Mouse (Mus musculus): ENCODE results near the gene Nrxn1. TPM values are rescaled to one million over a fixed set of nuclear protein-coding genes. Genes with fewer than 3 reads are reported as not detected.

The Nrxn1 gene
- total RNA-seq, 2 experiments from 2014 or later = 0.09 TPM; not detected in 1

- ATAC-seq (replicated peaks; ENCODE audit: low FRiP score, poor library complexity, severe bottlenecking) = no peak
These were observed 884.3 kb downstream of the Nrxn1 start for GRCm38 (mm10) chr17:90208547-90208946.

DNA sequence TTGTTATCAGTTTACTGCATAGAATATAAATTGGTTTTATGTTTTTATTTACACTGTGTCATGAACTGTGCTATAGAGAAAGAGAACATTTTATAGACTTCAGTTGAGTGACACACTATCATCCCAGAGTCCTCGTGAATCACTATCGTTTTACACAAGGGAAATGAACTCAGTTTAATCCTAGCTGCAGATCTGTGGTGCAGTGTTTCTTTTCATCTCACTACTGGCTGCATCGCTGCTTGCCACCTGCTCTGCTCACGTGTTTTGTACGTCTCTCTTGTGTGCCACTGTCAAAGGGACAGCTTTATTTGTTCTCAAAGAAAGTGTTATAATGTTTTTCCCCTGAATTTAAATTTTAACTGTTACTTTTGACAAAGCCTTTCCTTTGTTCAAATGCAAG lies 885.3 kb downstream of the Nrxn1 start:
- no peak for ATAC-seq (replicated peaks; ENCODE audit: low FRiP score, poor library complexity, severe bottlenecking)

- ATAC-seq (replicated peaks; ENCODE audit: low FRiP score, poor library complexity, severe bottlenecking) = no peak
These were observed 888.9 kb downstream of the Nrxn1 start for GRCm38 (mm10) chr17:90203993-90204392.

DNA sequence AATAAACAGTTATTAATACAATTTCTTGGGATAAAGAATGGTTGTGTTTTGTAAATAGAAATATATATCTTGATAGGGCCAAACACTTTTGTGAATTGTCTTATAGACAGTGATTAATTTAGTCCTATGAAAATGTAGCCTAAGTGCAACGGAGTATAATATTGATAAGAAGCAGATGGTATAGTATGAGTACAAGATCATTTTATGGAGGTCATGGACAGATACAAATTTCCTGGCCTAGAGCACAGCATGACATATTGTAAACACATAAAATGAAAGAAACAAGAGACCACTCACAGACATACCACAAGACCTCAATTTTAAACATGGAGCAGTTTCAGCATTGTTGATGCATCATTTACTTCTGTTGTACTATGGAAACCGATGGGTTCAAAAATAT lies 890.1 kb downstream of the Nrxn1 start:
- no peak for ATAC-seq (replicated peaks; ENCODE audit: low FRiP score, poor library complexity, severe bottlenecking)

DNA sequence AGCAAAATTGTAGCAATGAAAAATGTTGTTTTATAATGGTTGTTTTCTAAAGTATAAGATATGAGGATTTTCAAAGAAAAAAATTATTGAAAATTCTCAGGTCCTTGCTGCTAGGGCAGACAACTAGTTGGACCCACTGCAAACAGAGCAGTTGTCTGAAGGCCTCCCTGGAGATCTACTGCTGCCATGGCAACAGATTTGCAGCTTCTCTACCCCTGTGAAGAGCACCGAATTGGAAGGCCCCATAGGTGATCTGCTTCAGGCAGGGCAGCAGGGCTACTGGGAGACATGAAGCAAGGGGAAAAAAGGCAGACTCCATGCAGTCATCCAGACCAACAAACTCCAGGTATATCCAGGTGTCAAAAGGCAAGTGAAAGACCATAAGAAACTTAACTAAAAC lies 896.1 kb downstream of the Nrxn1 start:
- no peak for ATAC-seq (replicated peaks; ENCODE audit: low FRiP score, poor library complexity, severe bottlenecking)

DNA sequence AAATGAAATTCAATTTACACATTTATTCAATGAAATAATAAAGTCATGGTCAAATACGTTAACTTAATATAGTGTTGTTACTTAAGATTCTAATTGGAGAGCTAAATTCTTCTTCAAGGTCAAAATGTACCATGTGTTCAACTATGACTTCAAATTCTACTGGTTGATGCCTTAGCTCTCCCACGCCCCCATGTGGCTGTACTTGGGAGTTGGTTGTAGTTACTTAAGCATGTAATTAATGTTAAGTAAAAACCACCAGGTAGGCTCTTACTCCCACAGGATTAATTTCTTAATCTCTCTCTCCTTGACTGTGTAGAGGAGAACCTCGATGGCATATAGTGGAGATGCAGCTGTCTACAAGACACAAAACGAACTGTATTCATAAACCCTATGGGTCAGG lies 951.3 kb downstream of the Nrxn1 start:
- ATAC-seq (replicated peaks; ENCODE audit: low FRiP score, poor library complexity, severe bottlenecking) = no peak

DNA sequence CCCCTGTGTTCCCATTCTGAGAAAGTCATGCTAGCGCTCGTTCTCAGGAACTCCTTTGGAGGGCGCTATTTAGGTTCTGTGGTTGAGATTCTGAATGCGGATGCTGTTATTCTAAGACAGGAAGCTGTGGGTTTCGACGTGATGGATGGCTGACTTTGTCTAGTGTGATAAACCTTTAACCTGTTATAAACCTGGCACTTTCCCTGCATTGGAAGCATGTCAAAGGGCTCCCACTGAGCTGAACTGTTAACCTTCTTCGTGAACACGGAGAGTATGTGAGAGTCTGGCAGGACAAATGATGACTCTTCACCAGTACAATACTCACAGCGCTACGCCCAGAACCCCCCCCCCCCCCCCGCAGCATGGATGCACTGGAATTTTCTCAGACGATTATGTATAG lies 962.0 kb downstream of the Nrxn1 start:
- ATAC-seq (replicated peaks; ENCODE audit: low FRiP score, poor library complexity, severe bottlenecking) = no peak

- ATAC-seq (replicated peaks; ENCODE audit: low FRiP score, poor library complexity, severe bottlenecking) = no peak
These were observed 963.7 kb downstream of the Nrxn1 start for GRCm38 (mm10) chr17:90129183-90129582.

DNA sequence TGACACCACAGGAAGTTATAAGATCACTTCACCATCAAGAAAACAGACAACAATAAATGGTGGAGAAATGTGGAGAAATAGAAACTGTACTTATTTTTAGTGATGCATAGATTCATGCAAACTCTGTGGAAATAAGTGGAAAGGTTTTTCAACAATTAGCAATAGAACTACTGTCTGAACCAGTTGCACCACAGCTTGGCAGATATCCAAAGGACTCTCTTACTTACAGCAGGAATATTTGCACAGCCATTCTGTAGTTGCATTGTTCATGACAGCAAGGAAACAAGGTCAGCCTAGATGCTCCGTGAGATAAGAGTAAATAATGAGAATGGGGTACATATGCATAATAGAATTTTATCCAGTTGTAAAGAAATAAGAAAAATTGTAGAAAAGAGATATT lies 965.3 kb downstream of the Nrxn1 start:
- no peak for ATAC-seq (replicated peaks; ENCODE audit: low FRiP score, poor library complexity, severe bottlenecking)

GRCm38 (mm10) chr17:90122796-90123481 lies 969.9 kb downstream of the Nrxn1 start:
- no peak for ATAC-seq (replicated peaks; ENCODE audit: low FRiP score, poor library complexity, severe bottlenecking)

DNA sequence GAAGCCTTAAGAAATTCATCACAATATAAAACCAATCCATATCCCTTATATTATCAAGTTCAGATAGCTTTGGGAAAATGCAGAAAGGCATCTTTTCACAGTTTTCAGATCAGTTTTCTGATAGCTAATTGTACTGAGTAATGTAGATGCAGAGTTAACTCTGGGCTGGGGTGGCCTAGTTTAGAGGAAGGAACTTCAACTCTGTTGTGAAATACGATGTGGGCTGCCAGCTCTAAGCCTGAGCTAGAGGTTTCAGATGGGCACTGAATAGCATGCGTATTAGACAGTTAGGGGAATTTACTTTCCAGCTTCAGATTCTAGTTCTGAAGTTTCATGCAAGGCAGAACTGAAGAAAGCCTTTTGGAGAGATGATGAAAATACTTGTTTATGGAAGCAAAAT lies 976.6 kb downstream of the Nrxn1 start:
- no peak for ATAC-seq (replicated peaks; ENCODE audit: low FRiP score, poor library complexity, severe bottlenecking)

DNA sequence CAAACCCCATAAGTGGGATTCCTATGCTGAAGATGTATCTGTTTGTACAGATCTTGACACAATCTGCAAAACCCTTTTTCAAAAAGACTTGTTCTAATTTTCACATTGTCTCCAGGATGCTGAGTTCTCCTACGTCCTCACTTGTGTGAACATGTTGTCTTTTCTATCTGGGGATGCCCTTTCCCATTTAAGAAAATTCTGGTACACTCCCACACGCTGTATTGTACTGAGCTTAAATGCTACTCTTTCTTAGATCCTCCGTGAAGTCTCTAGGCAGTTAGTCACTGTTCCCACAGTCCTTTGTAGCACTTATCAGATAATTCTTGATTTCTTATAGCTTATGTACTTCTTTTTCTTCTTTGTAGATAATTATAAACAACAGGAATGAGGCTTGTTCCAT lies 997.9 kb downstream of the Nrxn1 start:
- ATAC-seq (replicated peaks; ENCODE audit: low FRiP score, poor library complexity, severe bottlenecking) = no peak

DNA sequence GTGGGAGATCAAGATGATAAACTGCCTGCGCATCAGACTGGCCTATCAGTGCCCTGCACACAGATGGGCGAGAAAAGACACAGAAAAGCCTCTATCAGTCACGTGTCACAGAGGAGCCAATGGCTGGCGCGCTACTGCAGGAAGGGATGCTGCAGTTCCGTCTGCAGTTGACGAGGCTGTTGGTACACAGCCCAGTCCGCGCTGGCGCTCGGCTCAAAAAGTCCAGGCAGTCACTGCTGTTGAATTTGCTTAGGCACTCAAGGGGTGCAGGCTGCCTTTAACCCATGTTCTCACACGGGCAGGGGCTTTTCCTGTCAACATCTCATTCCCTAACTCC lies 1004.6 kb downstream of the Nrxn1 start:
- ATAC-seq (replicated peaks; ENCODE audit: low FRiP score, poor library complexity, severe bottlenecking) = no peak

DNA sequence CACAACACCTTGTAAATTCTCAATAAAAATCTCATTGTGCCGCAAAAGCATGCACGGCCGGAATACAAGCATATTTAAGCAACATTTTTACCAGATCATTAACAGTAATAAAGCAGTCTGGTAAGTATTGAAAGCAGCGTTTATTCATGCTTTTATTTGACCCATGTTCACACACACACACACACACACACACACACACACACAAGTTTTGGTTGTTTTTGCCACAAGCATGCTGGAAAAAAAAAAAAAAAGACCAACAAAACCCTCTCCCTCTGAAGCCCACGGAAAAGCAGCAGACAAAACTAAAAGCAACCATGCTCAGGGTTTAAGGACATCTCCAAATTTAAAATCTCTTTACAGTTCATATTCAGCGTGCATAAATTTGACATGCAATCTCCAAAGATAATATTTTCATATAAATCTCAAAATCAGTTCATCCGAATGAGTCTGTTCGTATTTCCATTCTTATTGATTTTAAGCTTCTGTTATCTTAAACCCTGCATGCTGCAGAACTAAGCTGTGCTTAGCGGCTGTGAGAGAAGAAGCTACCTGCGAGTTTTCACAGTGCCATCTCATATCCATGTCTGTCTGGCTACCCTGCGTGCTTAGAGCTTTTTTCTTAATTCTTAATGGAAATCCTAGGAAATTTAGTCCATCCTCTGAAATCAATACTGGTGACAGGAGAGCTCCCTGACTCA lies 1005.1 kb downstream of the Nrxn1 start:
- ATAC-seq (replicated peaks; ENCODE audit: low FRiP score, poor library complexity, severe bottlenecking) = no peak

- ATAC-seq (replicated peaks; ENCODE audit: low FRiP score, poor library complexity, severe bottlenecking) = no peak
These were observed 1006.0 kb downstream of the Nrxn1 start for GRCm38 (mm10) chr17:90086826-90087225.

DNA sequence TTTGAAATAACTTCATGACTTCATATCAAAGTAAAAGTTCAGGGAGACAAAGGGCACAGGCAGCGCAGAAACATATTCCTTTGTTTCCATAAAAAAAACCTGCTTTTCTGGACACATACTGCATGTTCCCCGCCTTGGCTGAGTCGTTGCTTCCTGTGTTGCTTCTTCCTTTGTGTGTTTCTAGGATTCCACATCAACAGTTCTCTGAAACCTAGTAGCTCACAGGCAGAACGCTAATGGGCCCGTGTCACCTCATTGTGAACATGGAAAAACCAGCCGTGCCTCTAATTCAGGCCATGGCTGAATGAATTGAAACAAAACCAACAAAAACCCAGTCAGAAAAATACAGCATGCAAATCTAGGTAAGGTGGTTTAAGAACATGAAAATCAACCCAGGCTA lies 1013.9 kb downstream of the Nrxn1 start:
- no peak for ATAC-seq (replicated peaks; ENCODE audit: low FRiP score, poor library complexity, severe bottlenecking)

DNA sequence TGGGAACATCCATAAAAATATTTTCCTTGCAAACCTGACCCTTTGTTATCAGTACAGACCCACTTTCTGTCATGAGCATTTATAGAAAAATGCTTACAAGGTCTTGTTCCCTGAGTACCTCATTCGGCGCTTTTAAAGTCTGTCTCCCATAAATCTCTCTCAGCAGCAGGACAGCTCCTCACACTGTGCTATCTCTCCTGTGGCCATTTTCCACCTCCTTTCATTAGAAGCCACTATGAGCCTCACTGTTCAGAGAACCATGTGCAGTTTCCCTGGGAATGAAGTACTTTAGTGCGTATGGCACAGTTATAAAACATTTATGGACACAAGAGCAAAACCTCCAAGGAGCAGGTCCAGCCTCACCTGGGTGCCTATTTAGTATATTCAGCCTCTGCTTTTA lies 1014.4 kb downstream of the Nrxn1 start:
- no peak for ATAC-seq (replicated peaks; ENCODE audit: low FRiP score, poor library complexity, severe bottlenecking)

GRCm38 (mm10) chr17:90062866-90063265 lies 1030.0 kb downstream of the Nrxn1 start:
- ATAC-seq (replicated peaks; ENCODE audit: low FRiP score, poor library complexity, severe bottlenecking) = no peak

DNA sequence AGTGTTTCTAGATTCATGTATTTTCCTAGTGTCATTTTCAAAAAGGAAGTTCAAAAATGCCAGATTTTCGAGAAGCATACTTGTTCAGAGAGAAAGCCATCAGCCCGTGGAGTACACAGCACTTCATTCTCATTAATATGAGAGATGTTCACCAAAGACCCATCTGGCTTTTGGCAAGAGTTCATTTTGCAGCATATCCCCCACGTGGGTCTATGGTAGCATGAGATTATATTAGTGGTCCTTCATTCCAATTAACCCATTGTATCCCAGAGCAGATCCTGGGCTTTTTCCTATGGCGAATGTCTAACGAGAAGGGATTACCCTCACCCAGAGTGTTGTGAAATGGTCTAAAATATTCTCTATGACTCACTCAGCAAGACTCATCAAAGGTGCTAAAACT lies 1032.0 kb downstream of the Nrxn1 start:
- no peak for ATAC-seq (replicated peaks; ENCODE audit: low FRiP score, poor library complexity, severe bottlenecking)

GRCm38 (mm10) chr17:90060168-90060567 lies 1032.7 kb downstream of the Nrxn1 start:
- ATAC-seq (replicated peaks; ENCODE audit: low FRiP score, poor library complexity, severe bottlenecking) = no peak

GRCm38 (mm10) chr17:90059320-90060111 lies 1033.4 kb downstream of the Nrxn1 start:
- ATAC-seq (replicated peaks; ENCODE audit: low FRiP score, poor library complexity, severe bottlenecking) = no peak

Measured in erythroblast, adult 5-6 weeks (primary cell).